7 mouse cellular contexts compared by ENCODE assay signal in the genomic region with DNA sequence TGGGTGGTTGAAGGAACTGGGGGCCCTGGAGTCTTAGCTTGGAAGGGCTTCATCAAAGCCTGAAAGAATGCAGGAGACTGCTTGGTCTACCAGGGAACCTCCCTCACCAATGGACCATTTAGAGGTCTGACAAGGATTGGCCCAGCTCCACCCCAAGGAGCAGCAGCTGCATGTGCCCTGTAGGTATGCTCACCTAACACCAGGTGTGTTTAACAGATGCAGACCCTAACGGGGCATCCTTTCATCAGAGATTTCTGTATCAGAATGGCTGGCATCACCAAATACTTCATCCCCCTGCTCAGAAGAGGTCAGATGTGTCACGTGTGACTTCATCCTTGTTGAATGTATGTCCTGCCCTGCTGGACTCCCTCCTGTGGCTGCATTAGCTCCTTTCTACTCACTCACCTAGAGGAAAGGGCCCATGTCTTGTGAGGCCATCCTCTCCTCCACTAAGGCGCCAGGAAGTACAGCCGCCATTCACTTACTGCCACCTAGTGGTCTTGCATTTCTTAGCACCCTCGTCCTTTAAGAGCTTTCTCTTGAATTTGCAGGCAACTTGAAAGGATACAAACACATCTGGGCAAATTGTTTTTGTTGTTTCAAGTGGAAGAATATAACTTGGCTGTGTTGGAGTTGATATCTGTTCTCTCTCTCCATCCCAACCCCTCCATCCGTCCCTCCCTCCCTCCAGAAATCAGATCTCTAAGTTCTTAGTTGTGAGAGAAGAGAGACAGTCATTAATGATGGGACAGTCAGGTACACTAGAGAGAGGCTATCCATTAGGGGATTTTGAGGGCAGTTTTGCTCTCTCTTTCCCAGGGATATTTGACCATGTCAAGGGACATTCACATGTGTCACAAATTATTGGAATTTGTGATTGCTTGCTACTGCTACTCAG.
DNase-seq lines count a peak whose midpoint lies in the region; ATAC-seq and TF ChIP-seq lines count a peak whose summit lies in the region.

No protein-coding gene starts in this region.

- no peaks in the 10 kb centered on the region for H3K27me3 ChIP-seq in embryonic facial prominence, embryonic 13.5 days

- 34% methylated on average over 6 of the region's 6 CpGs for WGBS in embryonic facial prominence, embryonic 13.5 days

- TF ChIP-seq POLR2A in bone marrow macrophage, adult 2 months (IDR thresholded peaks at IDR 0.05; ENCODE audit: borderline replicate concordance, low read depth, low read length): no peak

- no peaks in the 10 kb centered on the region for H3K9me3 ChIP-seq in embryonic facial prominence, embryonic 13.5 days

- H3K4me3 ChIP-seq in bone marrow macrophage, adult 2 months (ENCODE audit: insufficient read depth, low read length): no peak overlapping the region
- H3K4me3 ChIP-seq in embryonic facial prominence, embryonic 13.5 days: no peak overlapping the region
- H3K4me3 ChIP-seq in layer of hippocampus, adult 2 months: no peak overlapping the region

- H3K4me1 ChIP-seq in bone marrow macrophage, adult 2 months (ENCODE audit: control insufficient read depth, insufficient read depth, low read length): no peaks in the 10 kb centered on the region
- H3K4me1 ChIP-seq in embryonic facial prominence, embryonic 13.5 days: no peaks in the 10 kb centered on the region

- peak; percentile 70 for TF ChIP-seq CTCF in bone marrow macrophage, adult 2 months (IDR thresholded peaks at IDR 0.05; ENCODE audit: low read depth, low read length)
- peak; percentile 90 for TF ChIP-seq CTCF in layer of hippocampus, adult 2 months (conservative IDR thresholded peaks at IDR 0.05)

- H3K9ac ChIP-seq in embryonic facial prominence, embryonic 13.5 days: no peak overlapping the region

- ATAC-seq in embryonic facial prominence, embryonic 13.5 days (ENCODE audit: insufficient number of reproducible peaks, insufficient read depth, low FRiP score, low TSS enrichment, low read depth): peak; percentile 56; the same call in 1 of the 2 replicates
- peak; percentile 67 to 69; a peak in 3 of 4 replicates for ATAC-seq in hematopoietic stem cell, adult 5-6 weeks (replicated peaks in 1 of 2; ENCODE audit: insufficient read depth in 1 of 2, low FRiP score in 2 of 2, low TSS enrichment in 1 of 2, low read depth in 1 of 2, poor library complexity in 2 of 2, severe bottlenecking in 2 of 2)

- H3K27ac ChIP-seq in bone marrow macrophage, adult 2 months (ENCODE audit: insufficient read depth, low read depth, low read length): no peak overlapping the region
- H3K27ac ChIP-seq in embryonic facial prominence, embryonic 13.5 days: no peak overlapping the region
- H3K27ac ChIP-seq in layer of hippocampus, adult 2 months: no peak overlapping the region

- H3K36me3 ChIP-seq in embryonic facial prominence, embryonic 13.5 days: peaks cover 8% of the 10 kb centered on the region; the same call in 1 of the 2 replicates

- DNase-seq in MN1 (ENCODE audit: low spot score): peak; percentile 36
- peak; percentile 42 to 65 for DNase-seq in layer of hippocampus, adult 2 months (ENCODE audit: low spot score in 2 of 2)
- DNase-seq in lung, postnatal 36 days: peak; percentile 66
- DNase-seq in right cerebral cortex, postnatal 25 days: peak; percentile 52

- no peak overlapping the region for H3K4me2 ChIP-seq in embryonic facial prominence, embryonic 13.5 days
